9 mouse cellular contexts compared by ENCODE assay signal in the genomic region with DNA sequence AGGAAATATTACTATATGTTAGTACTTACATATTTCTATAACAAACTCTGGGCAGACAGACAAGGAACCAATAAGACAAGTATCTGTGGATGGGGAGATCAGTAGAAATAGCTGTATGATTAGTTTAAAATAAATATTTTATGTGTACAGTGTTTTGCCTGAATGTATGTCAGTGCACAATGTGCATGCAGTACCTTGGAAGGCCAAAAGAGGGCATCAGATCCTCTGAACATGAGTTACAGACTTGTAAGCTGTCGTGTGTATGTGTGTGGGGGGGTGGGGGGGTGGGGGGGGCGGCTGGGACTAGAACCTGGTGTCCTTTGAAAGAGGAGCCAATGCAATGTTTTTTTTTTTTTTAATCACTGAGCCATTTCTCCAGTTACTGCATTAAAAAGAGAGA. TPM values are rescaled to one million over a fixed set of nuclear protein-coding genes. Genes with fewer than 3 reads are reported as not detected.
DNase-seq lines count a peak whose midpoint lies in the region; ATAC-seq and TF ChIP-seq lines count a peak whose summit lies in the region.
"Had no signal": no experiment of that assay in that cellular context is flagged by ENCODE, and none has a peak within 500 bp of the region (broad histone marks: within the 10 kb centered on the region; RNA-seq: fewer than 3 reads in every experiment).

No protein-coding gene starts in this region.

- TF ChIP-seq POLR2A in brain, embryonic 14.5 days (IDR thresholded peaks at IDR 0.05; ENCODE audit: borderline replicate concordance, extremely low read depth, insufficient read depth, insufficient read length, poor library complexity, severe bottlenecking): no peak
- no peak for TF ChIP-seq POLR2A in limb, embryonic 14.5 days (IDR thresholded peaks at IDR 0.05; ENCODE audit: borderline replicate concordance, extremely low read depth, insufficient read depth, insufficient read length)
- TF ChIP-seq POLR2A in spleen, adult 2 months (IDR thresholded peaks at IDR 0.05; ENCODE audit: low read depth, low read length): no peak

- peak; percentile 60 for DNase-seq in adrenal gland, postnatal 10 days
- no peak for DNase-seq in adrenal gland, postnatal 4 days (ENCODE audit: low spot score in 2 of 2)
- DNase-seq in midbrain, embryonic 10.5 days (ENCODE audit: low spot score): peak; percentile 49
- peak; percentile 72 for DNase-seq in brain, embryonic 14.5 days (ENCODE audit: low read depth)
- peak; percentile 57 for DNase-seq in forelimb bud, embryonic 11.5 days (ENCODE audit: low read depth, low spot score)
- DNase-seq in limb, embryonic 14.5 days (ENCODE audit: low spot score): peak; percentile 58
- DNase-seq in spleen, adult 2 months (ENCODE audit: low read depth in 1 of 2, low spot score in 2 of 2): peak; percentile 48 to 49

- WGBS in midbrain, embryonic 10.5 days: 22% methylated on average over 2 of the region's 2 CpGs
- WGBS in midbrain, embryonic 16.5 days: 6% methylated on average over 2 of the region's 2 CpGs
- 11% methylated on average over 2 of the region's 2 CpGs for WGBS in limb, embryonic 14.5 days
- WGBS in spleen, adult 2 months: 10% methylated on average over 2 of the region's 2 CpGs

- no peaks in the 10 kb centered on the region for H3K9me3 ChIP-seq in midbrain, embryonic 10.5 days (replicated peaks)
- H3K9me3 ChIP-seq in midbrain, embryonic 16.5 days (replicated peaks; ENCODE audit: control insufficient read depth, low read length, poor library complexity, severe bottlenecking): no peaks in the 10 kb centered on the region
- no peaks in the 10 kb centered on the region for H3K9me3 ChIP-seq in limb, embryonic 14.5 days (ENCODE audit: control insufficient read depth, low read length)
- H3K9me3 ChIP-seq: heart, embryonic 15.5 days had no signal

- no peak overlapping the region for H3K4me2 ChIP-seq in midbrain, embryonic 16.5 days (ENCODE audit: low read length)
- no peak overlapping the region for H3K4me2 ChIP-seq in limb, embryonic 14.5 days (replicated peaks; ENCODE audit: low read depth, low read length, severe bottlenecking)

- peaks cover 11% of the 10 kb centered on the region; the same call in 1 of the 2 replicates for H3K27me3 ChIP-seq in midbrain, embryonic 10.5 days (ENCODE audit: low read depth, poor library complexity, severe bottlenecking)
- no peaks in the 10 kb centered on the region for H3K27me3 ChIP-seq in midbrain, embryonic 16.5 days (ENCODE audit: control insufficient read depth, insufficient read depth, low read depth, low read length)
- H3K27me3 ChIP-seq in limb, embryonic 14.5 days (ENCODE audit: control insufficient read depth, insufficient read depth, low read length): no peaks in the 10 kb centered on the region
- no peaks in the 10 kb centered on the region for H3K27me3 ChIP-seq in spleen, adult 2 months (ENCODE audit: control insufficient read depth, insufficient read depth, low read length)

- no peak for ATAC-seq in midbrain, embryonic 16.5 days
- no peak for ATAC-seq in limb, embryonic 14.5 days (ENCODE audit: low FRiP score, low read depth)

- peak; percentile 61; the same call in 1 of the 2 replicates for TF ChIP-seq CTCF in brain, embryonic 14.5 days (IDR thresholded peaks at IDR 0.05; ENCODE audit: borderline replicate concordance, extremely low read depth, insufficient read depth, insufficient read length)
- peak; percentile 30; the same call in 1 of the 2 replicates for TF ChIP-seq CTCF in spleen, adult 2 months (IDR thresholded peaks at IDR 0.05; ENCODE audit: extremely low read depth, insufficient read depth, insufficient read length, insufficient replicate concordance)

- H3K9ac ChIP-seq in midbrain, embryonic 16.5 days (ENCODE audit: low read depth, low read length): no peak overlapping the region
- no peak overlapping the region for H3K9ac ChIP-seq in limb, embryonic 14.5 days (ENCODE audit: low read depth, low read length, severe bottlenecking)
- H3K9ac ChIP-seq: heart, embryonic 15.5 days had no signal

- H3K27ac ChIP-seq in midbrain, embryonic 10.5 days (replicated peaks): no peak overlapping the region
- H3K27ac ChIP-seq in midbrain, embryonic 16.5 days (ENCODE audit: low read length): no peak overlapping the region
- H3K27ac ChIP-seq in limb, embryonic 14.5 days (replicated peaks; ENCODE audit: low read depth, low read length): no peak overlapping the region
- H3K27ac ChIP-seq in spleen, adult 2 months (ENCODE audit: insufficient read depth, low read length): no peak overlapping the region
- H3K27ac ChIP-seq: heart, embryonic 15.5 days had no signal

- no peak overlapping the region for H3K4me3 ChIP-seq in midbrain, embryonic 10.5 days
- H3K4me3 ChIP-seq in midbrain, embryonic 16.5 days (ENCODE audit: low read depth, low read length): no peak overlapping the region
- no peak overlapping the region for H3K4me3 ChIP-seq in limb, embryonic 14.5 days (replicated peaks; ENCODE audit: low read length)
- H3K4me3 ChIP-seq in spleen, adult 2 months (ENCODE audit: extremely low read depth, insufficient read depth, insufficient read length): no peak overlapping the region
- H3K4me3 ChIP-seq: heart, embryonic 15.5 days had no signal

- no peaks in the 10 kb centered on the region for H3K36me3 ChIP-seq in midbrain, embryonic 10.5 days
- no peaks in the 10 kb centered on the region for H3K36me3 ChIP-seq in midbrain, embryonic 16.5 days (ENCODE audit: control insufficient read depth, insufficient read depth, low read length)
- no peaks in the 10 kb centered on the region for H3K36me3 ChIP-seq in limb, embryonic 14.5 days (ENCODE audit: control insufficient read depth, insufficient read depth, low read length)
- H3K36me3 ChIP-seq in spleen, adult 2 months (ENCODE audit: control insufficient read depth, insufficient read depth, low read length): no peaks in the 10 kb centered on the region
- H3K36me3 ChIP-seq: heart, embryonic 15.5 days had no signal

- H3K4me1 ChIP-seq in midbrain, embryonic 10.5 days: peaks cover 4% of the 10 kb centered on the region; the same call in 1 of the 2 replicates
- peaks cover 5% of the 10 kb centered on the region for H3K4me1 ChIP-seq in midbrain, embryonic 16.5 days (ENCODE audit: control insufficient read depth, insufficient read depth, low read length)
- H3K4me1 ChIP-seq in limb, embryonic 14.5 days (ENCODE audit: control insufficient read depth, insufficient read depth, low read length): no peaks in the 10 kb centered on the region
- no peaks in the 10 kb centered on the region for H3K4me1 ChIP-seq in spleen, adult 2 months (ENCODE audit: control insufficient read depth, insufficient read depth, insufficient read length)
- H3K4me1 ChIP-seq: heart, embryonic 15.5 days had no signal

RNA-seq across cellular contexts. Expression of gene Gabrr1, which starts 15.5 kb away (rescaled TPM):
- under 1 TPM in 1 of 2 experiments, not detected in 1; 0.15 TPM for total RNA-seq in adrenal gland, postnatal 10 days (2021)
- under 1 TPM; 0.17 TPM for total RNA-seq in adrenal gland, postnatal 4 days (2021)
- polyA plus RNA-seq in midbrain, embryonic 10.5 days (2016; fragmentation: Nextera tagmentation; extraction: Ambion mirVana): 0.07 TPM in 1 of 2 replicates, not detected in the other
- 0.67 and 0.82 TPM in 2 replicates for polyA plus RNA-seq in midbrain, embryonic 16.5 days (2015; fragmentation: Nextera tagmentation; extraction: Ambion mirVana)
- polyA plus RNA-seq in brain, embryonic 14.5 days (2012; rRNA removed): 0.27 and 0.35 TPM in 2 replicates
- 0.04 TPM in 1 of 2 replicates, not detected in the other for polyA plus RNA-seq in limb, embryonic 14.5 days (2012; rRNA removed)
- not detected in 2 replicates for polyA plus RNA-seq in limb, embryonic 14.5 days (2014; fragmentation: Nextera tagmentation; extraction: Ambion mirVana)
- not detected in 2 replicates for polyA plus RNA-seq in spleen, adult 2 months (2012; rRNA removed)

RNA-seq across cellular contexts. Expression of gene Pm20d2, which starts 41.7 kb away (rescaled TPM):
- total RNA-seq in adrenal gland, postnatal 10 days (2021): 10 to 100 TPM; 31.3 to 46.6 TPM
- 10 to 100 TPM; 58.0 to 60.0 TPM for total RNA-seq in adrenal gland, postnatal 4 days (2021)
- 1.1 TPM in 2 replicates for polyA plus RNA-seq in midbrain, embryonic 10.5 days (2016; fragmentation: Nextera tagmentation; extraction: Ambion mirVana)
- 1.9 and 2.0 TPM in 2 replicates for polyA plus RNA-seq in midbrain, embryonic 16.5 days (2015; fragmentation: Nextera tagmentation; extraction: Ambion mirVana)
- 3.4 and 4.0 TPM in 2 replicates for polyA plus RNA-seq in brain, embryonic 14.5 days (2012; rRNA removed)
- polyA plus RNA-seq in limb, embryonic 14.5 days (2012; rRNA removed): 2.3 and 3.3 TPM in 2 replicates
- polyA plus RNA-seq in limb, embryonic 14.5 days (2014; fragmentation: Nextera tagmentation; extraction: Ambion mirVana): 1.6 and 2.5 TPM in 2 replicates
- polyA plus RNA-seq in spleen, adult 2 months (2012; rRNA removed): 1.3 TPM in 2 replicates

Comparison
In these comparisons a context has a peak if more than half of its experiments do, and no peak if none do; other contexts are left out.
1. DNase-seq: peak in adrenal gland, postnatal 10 days (single experiment), midbrain, embryonic 10.5 days (single experiment), brain, embryonic 14.5 days (single experiment), forelimb bud, embryonic 11.5 days (single experiment), limb, embryonic 14.5 days (single experiment) and spleen, adult 2 months (2 of 2); none in adrenal gland, postnatal 4 days (0 of 2).